Mouse (Mus musculus) frontal cortex, postnatal 36 days (tissue): Measurements from ENCODE around the gene Tub.

Source experiments
- DNase-seq, 2 experiments: peaks; one replicate each; pipeline ENCODE4 v3.0.0; 2022; ENCODE audit warnings: low spot score in 2 of 2

Tub gene

DNA sequence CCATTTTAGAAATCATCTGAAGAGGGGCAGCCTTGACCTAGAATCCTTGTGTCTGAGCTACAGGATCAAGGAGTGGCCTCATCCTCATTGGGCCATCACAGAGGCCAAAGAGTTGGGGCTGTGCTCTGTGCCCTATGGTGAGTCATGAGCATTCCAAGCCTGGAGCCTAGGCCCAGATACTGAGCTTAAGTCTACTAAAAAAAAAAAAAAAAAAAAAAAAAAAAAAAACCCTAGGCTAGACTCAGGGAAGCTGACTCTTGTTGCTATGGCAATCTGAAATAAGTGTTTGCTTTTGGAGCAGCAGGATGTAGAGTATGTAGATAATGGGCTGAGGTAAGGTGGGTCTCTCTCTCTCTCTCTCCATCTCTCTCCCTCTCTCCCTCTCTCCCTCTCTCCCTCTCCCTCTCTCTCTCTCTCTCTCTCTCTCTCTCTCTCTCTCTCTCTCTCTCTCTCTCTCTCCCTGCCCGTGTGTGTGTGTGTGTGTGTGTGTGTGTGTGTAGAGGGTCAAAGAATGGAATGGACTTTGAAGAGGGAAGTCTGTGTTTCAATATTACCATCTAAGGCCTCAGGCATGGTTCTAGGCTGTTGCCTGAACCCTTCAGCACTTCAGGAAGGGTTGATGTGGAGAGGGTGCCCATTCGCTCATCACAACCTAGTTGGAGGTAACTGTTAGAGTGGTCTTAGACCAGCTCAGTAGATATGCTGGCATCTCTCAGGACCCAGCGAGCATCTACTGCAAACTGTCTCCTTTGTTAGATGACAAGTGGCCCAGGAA is 36.0 kb downstream of the Tub start:
- DNase-seq, result no peak

DNA sequence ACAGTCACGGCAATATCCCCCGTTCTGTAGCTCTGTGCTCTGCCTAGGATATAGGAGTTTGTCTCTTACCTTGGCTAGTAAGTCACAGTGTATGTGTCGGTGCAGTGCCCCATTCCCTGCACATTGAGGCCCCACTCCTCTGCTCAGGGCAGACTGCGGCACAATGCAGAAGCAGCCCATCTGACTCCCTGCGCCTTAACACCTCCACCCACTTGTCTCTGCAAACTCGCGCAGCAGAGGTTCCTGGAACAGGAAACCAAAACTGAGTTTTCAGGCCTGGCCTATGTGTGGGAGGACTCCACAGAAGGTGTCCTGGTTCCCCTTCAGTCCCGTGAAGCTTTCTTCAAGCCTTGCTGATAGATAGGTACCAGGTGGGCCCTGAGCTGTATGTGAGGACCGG is 41.1 kb downstream of the Tub start:
- peak; percentile 71 to 83 for DNase-seq

DNA sequence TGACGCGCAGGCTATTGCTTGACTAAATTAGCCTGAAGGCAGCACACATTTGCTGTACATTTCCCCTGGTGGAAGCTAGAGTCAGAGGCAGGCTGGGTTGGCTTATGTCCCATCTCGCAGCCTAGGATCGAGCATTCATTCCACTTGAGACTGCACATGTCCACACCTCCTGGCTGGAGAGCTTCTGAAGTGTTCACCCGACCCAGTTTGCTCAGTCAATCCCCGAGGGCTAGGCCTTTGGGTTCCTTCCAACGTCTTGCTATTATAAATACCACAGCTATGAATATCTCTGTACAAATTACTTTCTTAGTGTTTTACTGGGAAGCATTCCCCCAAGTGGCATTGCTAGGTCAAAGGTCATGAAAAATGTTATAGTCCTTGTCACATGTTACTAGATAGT is 43.1 kb downstream of the Tub start:
- no peak for DNase-seq

GRCm38 (mm10) chr7:108993881-108994291 is 43.7 kb downstream of the Tub start:
- DNase-seq, result no peak

- DNase-seq, result no peak
These were observed 46.0 kb downstream of the Tub start for GRCm38 (mm10) chr7:108996156-108996555.

GRCm38 (mm10) chr7:109000315-109000954 is 50.3 kb downstream of the Tub start:
- peak in 1 of 2 experiments; percentile 65 for DNase-seq

- no peak for DNase-seq
These were observed 51.8 kb downstream of the Tub start for GRCm38 (mm10) chr7:109001971-109002370.

DNA sequence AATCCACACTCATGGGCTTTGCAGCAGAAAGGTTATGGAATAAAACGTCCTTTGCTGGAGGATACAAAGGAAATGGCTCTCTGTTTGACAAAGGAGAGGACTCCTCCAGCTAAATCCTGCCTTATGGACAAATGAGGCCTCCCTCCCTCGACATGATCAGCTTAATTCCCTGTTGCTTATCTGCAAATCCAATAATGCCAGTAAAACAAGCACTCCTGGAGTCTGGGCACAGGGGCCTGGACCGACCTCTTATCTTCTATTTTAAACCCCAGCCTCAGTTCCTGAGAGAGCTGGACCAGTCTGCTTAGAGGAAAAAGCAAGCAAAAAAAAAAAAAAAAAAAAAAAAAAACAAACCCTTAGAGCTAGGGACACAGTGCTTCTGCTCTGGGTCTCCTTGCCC is 53.5 kb downstream of the Tub start:
- no peak for DNase-seq

GRCm38 (mm10) chr7:109009260-109009659 is 59.1 kb downstream of the Tub start:
- no peak for DNase-seq

- peak in 1 of 2 experiments; percentile 62 for DNase-seq
These were observed 60.8 kb downstream of the Tub start for GRCm38 (mm10) chr7:109010720-109011595.

- peak in 1 of 2 experiments; percentile 77 for DNase-seq
These were observed 61.5 kb downstream of the Tub start for GRCm38 (mm10) chr7:109011596-109012180.

GRCm38 (mm10) chr7:109012575-109012974 is 62.4 kb downstream of the Tub start:
- no peak for DNase-seq

GRCm38 (mm10) chr7:109012998-109013625 is 63.0 kb downstream of the Tub start:
- DNase-seq, result peak in 1 of 2 experiments; percentile 60

DNA sequence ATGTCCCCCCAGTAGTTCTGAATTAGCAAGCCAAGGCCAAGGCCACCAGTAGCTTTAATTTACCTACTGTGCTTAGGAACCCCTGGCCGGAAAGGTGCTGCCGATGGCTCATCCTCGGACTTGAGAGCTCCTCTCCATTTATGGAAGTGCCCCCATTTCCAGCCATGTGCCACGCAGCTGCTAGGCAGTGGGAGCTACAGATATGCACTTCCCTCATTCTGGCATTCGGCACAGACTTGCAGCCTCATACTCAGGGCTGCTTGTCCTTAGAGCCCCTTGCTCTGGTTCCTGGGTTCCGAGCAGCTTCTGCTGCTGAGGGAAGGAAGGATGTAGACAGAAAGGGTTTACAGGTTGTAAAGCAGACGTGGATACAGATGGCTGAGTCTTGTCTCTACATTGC is 64.7 kb downstream of the Tub start:
- no peak for DNase-seq

- no peak for DNase-seq
These were observed 66.3 kb downstream of the Tub start for GRCm38 (mm10) chr7:109016378-109016923.

- no peak for DNase-seq
These were observed 69.1 kb downstream of the Tub start for GRCm38 (mm10) chr7:109019243-109019642.

GRCm38 (mm10) chr7:109021428-109021827 is 71.3 kb downstream of the Tub start:
- DNase-seq, result peak in 1 of 2 experiments; percentile 77

- DNase-seq, result no peak
These were observed 75.6 kb downstream of the Tub start for GRCm38 (mm10) chr7:109025743-109026142.

DNA sequence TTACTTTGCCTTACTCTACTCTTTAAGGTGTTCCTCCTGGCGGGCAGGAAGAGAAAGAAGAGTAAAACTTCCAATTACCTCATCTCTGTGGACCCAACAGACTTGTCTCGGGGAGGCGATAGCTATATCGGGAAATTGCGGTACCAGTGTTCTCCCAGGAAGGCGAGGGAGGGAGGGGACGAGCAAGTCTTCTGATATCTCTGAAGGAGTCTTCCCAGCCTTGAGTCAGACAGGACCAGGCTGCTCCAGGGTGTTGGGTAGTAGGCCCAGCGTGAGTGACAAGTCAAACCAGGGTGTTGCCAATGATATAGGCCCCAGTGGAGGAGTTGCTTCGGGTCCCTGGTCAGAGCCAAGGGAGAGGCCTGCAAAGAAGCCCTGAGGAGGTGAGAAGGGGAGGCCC is 76.8 kb downstream of the Tub start:
- DNase-seq, result no peak

DNA sequence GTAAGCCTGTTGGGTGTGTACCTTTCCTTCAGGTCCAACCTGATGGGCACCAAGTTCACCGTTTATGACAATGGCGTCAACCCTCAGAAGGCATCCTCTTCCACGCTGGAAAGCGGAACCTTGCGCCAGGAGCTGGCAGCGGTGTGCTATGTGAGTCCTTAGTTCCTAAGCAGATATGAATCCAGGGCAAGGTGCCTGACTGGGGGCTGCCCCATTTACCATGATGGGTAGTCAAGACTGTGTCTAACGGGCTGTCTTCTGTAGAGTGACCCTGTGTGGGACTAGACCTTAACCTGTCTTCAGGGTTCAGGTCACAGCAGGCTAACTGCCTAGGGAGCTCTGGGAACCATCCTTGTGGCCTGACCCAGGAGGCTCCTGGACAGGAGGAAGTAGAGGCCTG is 77.6 kb downstream of the Tub start:
- no peak for DNase-seq

DNA sequence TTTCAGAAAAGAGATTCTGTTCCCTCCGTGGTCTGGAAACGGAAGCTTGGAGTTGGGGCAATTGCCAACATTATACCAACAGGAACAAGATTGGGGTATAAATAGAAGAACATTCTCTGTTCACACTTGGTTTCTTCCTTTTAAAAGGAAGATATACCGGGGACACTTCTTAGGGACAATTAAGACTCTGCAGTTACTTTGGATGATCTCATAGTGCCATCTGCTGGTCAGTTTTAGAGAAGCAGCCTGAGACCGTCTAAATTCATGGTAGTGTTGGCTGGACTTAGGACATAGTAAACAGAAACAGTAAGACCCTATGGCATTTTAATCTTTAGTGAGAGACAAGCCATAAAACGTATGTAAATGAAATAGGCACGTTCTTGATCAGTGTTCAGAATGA is 78.1 kb downstream of the Tub start:
- DNase-seq, result peak in 1 of 2 experiments; percentile 85
